ENCODE assay signal across 19 mouse cellular contexts in genomic region chr10:108129167-108129566, GRCm38 (mm10).
"Had no signal": no experiment of that assay in that cellular context is flagged by ENCODE, and none has a peak within 500 bp of the region (broad histone marks: within the 10 kb centered on the region; RNA-seq: fewer than 3 reads in every experiment).

No protein-coding gene starts in this region.

- H3K4me1 ChIP-seq: midbrain, embryonic 15.5 days; neural tube, embryonic 12.5 days had no signal

- H3K4me3 ChIP-seq: lung, embryonic 15.5 days; megakaryocyte, embryonic 14.5 days; midbrain, embryonic 13.5 days; midbrain, embryonic 15.5 days; neural tube, embryonic 12.5 days had no signal

- H3K36me3 ChIP-seq: lung, embryonic 15.5 days; midbrain, embryonic 13.5 days; midbrain, embryonic 15.5 days; neural tube, embryonic 12.5 days had no signal

- H3K27me3 ChIP-seq: lung, embryonic 15.5 days; midbrain, embryonic 13.5 days; midbrain, embryonic 15.5 days; neural tube, embryonic 12.5 days had no signal

- H3K9me3 ChIP-seq: lung, embryonic 15.5 days; megakaryocyte, embryonic 14.5 days; midbrain, embryonic 13.5 days; midbrain, embryonic 15.5 days; neural tube, embryonic 12.5 days had no signal

- DNase-seq: liver, postnatal 0 days; lung, adult 2 months; lung, postnatal 14 days; lung, postnatal 36 days; retina, postnatal 1 day; right cerebral cortex, adult 18-20 months; right cerebral cortex, postnatal 25 days; right cerebral cortex, postnatal 4 days; spleen, adult 18-20 months; thymus, adult 18-20 months; thymus, postnatal 14 days; thymus, postnatal 36 days had no signal

- H3K27ac ChIP-seq: lung, embryonic 15.5 days; macrophage; midbrain, embryonic 13.5 days; midbrain, embryonic 15.5 days; neural tube, embryonic 12.5 days had no signal

- ATAC-seq: liver, postnatal 0 days; lung, postnatal 0 days; midbrain, embryonic 13.5 days; midbrain, embryonic 15.5 days had no signal
